Mouse (Mus musculus) NIH3T3 (cell line): Measurements from ENCODE around the gene Hhipl2.
"Not testable (repeated sequence)": the region's sequence is repeated elsewhere in the genome, so short reads cannot be mapped to it uniquely, and the experiment has no call there.

Experiments used
- DNase-seq: peaks from one replicate; pipeline ENCODE4 v3.0.0-alpha.2; 2012; ENCODE audit warnings: low read depth

The Hhipl2 gene

GRCm38 (mm10) chr1:183417873-183418272, at the start of gene Hhipl2:
Hhipl2 (plus strand) TSS chr1:183418215.
- DNase-seq, result peak; percentile 43

GRCm38 (mm10) chr1:183368601-183369400, 49.2 kb upstream of the Hhipl2 start:
- DNase-seq, result peak; percentile 48

- peak; percentile 99 for DNase-seq
Measured at GRCm38 (mm10) chr1:183369427-183370014, 48.5 kb upstream of the Hhipl2 start, which contains the start of gene Mia3. Mia3 (minus strand) TSS chr1:183369553.

- DNase-seq, result peak; percentile 16
Measured at GRCm38 (mm10) chr1:183374728-183375127, 43.3 kb upstream of the Hhipl2 start.

GRCm38 (mm10) chr1:183377045-183377444, 41.0 kb upstream of the Hhipl2 start:
- no peak for DNase-seq

- DNase-seq, result peak; percentile 76
Measured at GRCm38 (mm10) chr1:183378321-183378941, 39.6 kb upstream of the Hhipl2 start.

GRCm38 (mm10) chr1:183379376-183379775, 38.6 kb upstream of the Hhipl2 start:
- not testable (repeated sequence) for DNase-seq

GRCm38 (mm10) chr1:183381816-183382215, 36.2 kb upstream of the Hhipl2 start:
- DNase-seq, result peak; percentile 62

GRCm38 (mm10) chr1:183382621-183383020, 35.4 kb upstream of the Hhipl2 start:
- no peak for DNase-seq

- not testable (repeated sequence) for DNase-seq
Measured at GRCm38 (mm10) chr1:183387421-183387820, 30.6 kb upstream of the Hhipl2 start.

- DNase-seq, result peak; percentile 97
Measured at GRCm38 (mm10) chr1:183388426-183389406, 29.3 kb upstream of the Hhipl2 start, which contains the start of gene Taf1a. Taf1a (plus strand) TSS chr1:183388981.

GRCm38 (mm10) chr1:183403396-183403795, 14.6 kb upstream of the Hhipl2 start:
- DNase-seq, result no peak

- no peak for DNase-seq
Measured at GRCm38 (mm10) chr1:183414081-183414727, 3.8 kb upstream of the Hhipl2 start.

- no peak for DNase-seq
Measured at GRCm38 (mm10) chr1:183419741-183420140, 1.7 kb downstream of the Hhipl2 start.

- no peak for DNase-seq
Measured at GRCm38 (mm10) chr1:183420296-183420695, 2.3 kb downstream of the Hhipl2 start.

GRCm38 (mm10) chr1:183424100-183424499, 6.1 kb downstream of the Hhipl2 start:
- DNase-seq, result peak; percentile 24

- no peak for DNase-seq
Measured at GRCm38 (mm10) chr1:183434918-183435317, 16.9 kb downstream of the Hhipl2 start.

- peak; percentile 62 for DNase-seq
Measured at GRCm38 (mm10) chr1:183439036-183439435, 21.0 kb downstream of the Hhipl2 start.

- peak; percentile 97 for DNase-seq
Measured at GRCm38 (mm10) chr1:183442015-183442774, 24.2 kb downstream of the Hhipl2 start.

- peak; percentile 22 for DNase-seq
Measured at GRCm38 (mm10) chr1:183453066-183453465, 35.1 kb downstream of the Hhipl2 start.
